Mouse (Mus musculus) MEL (cell line): ENCODE results near the gene Unc13a. TPM values are rescaled to one million over a fixed set of nuclear protein-coding genes. Genes with fewer than 3 reads are reported as not detected.

Experiments
- DNase-seq: peaks from one replicate; pipeline ENCODE4 v3.0.0; 2011; ENCODE audit warnings: low read depth, low spot score
- H3K27ac ChIP-seq: 2 replicates; pipeline ENCODE4 v1.5.1; 2012; ENCODE audit warnings: low read depth, mild to moderate bottlenecking, control low read depth, low read length, moderate library complexity; ENCODE audit not compliant: control insufficient read depth
- H3K27me3 ChIP-seq, 2 experiments: fragments of 150-350 bp in 1 of 2; sonication (generic) in 1 of 2; 2 replicates each; pipeline ENCODE4 v1.6.1; 2012; ENCODE audit warnings: low read length in 2 of 2, mild to moderate bottlenecking in 2 of 2, improper control_type of control experiment in 1 of 2, moderate library complexity in 1 of 2; ENCODE audit not compliant: insufficient read depth in 2 of 2, control insufficient read depth in 1 of 2
- H3K36me3 ChIP-seq, 2 experiments: 2 replicates each; pipeline ENCODE4 v1.6.1; 2012 to 2014; ENCODE audit warnings: low read length in 2 of 2, improper control_type of control experiment in 1 of 2, inconsistent platforms in 1 of 2, mild to moderate bottlenecking in 1 of 2; ENCODE audit not compliant: insufficient read depth in 2 of 2, control insufficient read depth in 1 of 2
- H3K4me1 ChIP-seq, 2 experiments: fragments of 150-350 bp in 1 of 2; sonication (generic) in 1 of 2; 2 replicates each; pipeline ENCODE4 v1.6.1; 2012; ENCODE audit warnings: low read length in 2 of 2, improper control_type of control experiment in 1 of 2, mild to moderate bottlenecking in 1 of 2; ENCODE audit not compliant: insufficient read depth in 2 of 2, control insufficient read depth in 1 of 2
- H3K4me3 ChIP-seq, 2 experiments: fragments of 150-350 bp in 1 of 2; sonication (generic) in 1 of 2; 2 replicates each; pipeline ENCODE4 v1.5.1; 2012; ENCODE audit warnings: low read depth in 2 of 2, low read length in 2 of 2, mild to moderate bottlenecking in 2 of 2, moderate library complexity in 2 of 2, control low read depth in 1 of 2, improper control_type of control experiment in 1 of 2; ENCODE audit not compliant: control insufficient read depth in 1 of 2, insufficient read depth in 1 of 2
- H3K79me2 ChIP-seq: 2 replicates; pipeline ENCODE4 v1.6.1; 2012; ENCODE audit warnings: mild to moderate bottlenecking, low read length, moderate library complexity; ENCODE audit not compliant: control insufficient read depth, poor library complexity, insufficient read depth
- H3K9ac ChIP-seq: 2 replicates; pipeline ENCODE4 v1.6.1; 2012; ENCODE audit warnings: low read depth, mild to moderate bottlenecking, control low read depth, low read length, moderate library complexity; ENCODE audit not compliant: control insufficient read depth, poor library complexity, severe bottlenecking
- H3K9me3 ChIP-seq: fragments of 150-350 bp; sonication (generic); replicated peaks from 2 replicates; pipeline ENCODE4 v1.6.1; 2012; ENCODE audit warnings: mild to moderate bottlenecking, low read length, improper control_type of control experiment, moderate library complexity; ENCODE audit not compliant: insufficient read depth
- CHD1 ChIP-seq: IDR thresholded peaks from 2 replicates; pipeline ENCODE4 v1.6.1; 2012; ENCODE audit warnings: low read depth, mild to moderate bottlenecking, inconsistent platforms, low read length, improper control_type of control experiment
- E2F4 ChIP-seq: IDR thresholded peaks from 2 replicates; pipeline ENCODE4 v1.6.1; 2011; ENCODE audit warnings: low read depth, low read length, improper control_type of control experiment, borderline replicate concordance
- GATA1 ChIP-seq: IDR thresholded peaks from 2 replicates; pipeline ENCODE4 v1.6.1; 2011; ENCODE audit warnings: low read depth, low read length, improper control_type of control experiment
- HCFC1 ChIP-seq: IDR thresholded peaks from 2 replicates; pipeline ENCODE4 v1.6.1; 2012; ENCODE audit warnings: low read depth, mild to moderate bottlenecking, inconsistent platforms, low read length, improper control_type of control experiment, moderate library complexity
- MAFK ChIP-seq: IDR thresholded peaks from 2 replicates; pipeline ENCODE4 v1.6.1; 2011; ENCODE audit warnings: low read depth, mild to moderate bottlenecking, low read length, improper control_type of control experiment, borderline replicate concordance
- MAX ChIP-seq: IDR thresholded peaks from 2 replicates; pipeline ENCODE4 v1.6.1; 2011; ENCODE audit warnings: low read length, improper control_type of control experiment
- MEF2A ChIP-seq: IDR thresholded peaks from 2 replicates; pipeline ENCODE4 v1.6.1; 2014; ENCODE audit warnings: low read depth, mild to moderate bottlenecking, inconsistent platforms, low read length, improper control_type of control experiment; ENCODE audit not compliant: poor library complexity, insufficient replicate concordance, severe bottlenecking; ENCODE audit errors: extremely low read depth
- MYB ChIP-seq: IDR thresholded peaks from 2 replicates; pipeline ENCODE4 v1.6.1; 2011; ENCODE audit warnings: mild to moderate bottlenecking, low read depth, low read length, improper control_type of control experiment
- MYC ChIP-seq: IDR thresholded peaks from 2 replicates; pipeline ENCODE4 v1.6.1; 2011; ENCODE audit warnings: low read depth, mild to moderate bottlenecking, low read length, improper control_type of control experiment, moderate library complexity
- NELFE ChIP-seq: IDR thresholded peaks from 2 replicates; pipeline ENCODE4 v1.6.1; 2011; ENCODE audit warnings: low read depth, low read length, improper control_type of control experiment
- NRF1 ChIP-seq: IDR thresholded peaks from 2 replicates; pipeline ENCODE4 v1.6.1; 2014; ENCODE audit warnings: low read depth, mild to moderate bottlenecking, inconsistent platforms, low read length, improper control_type of control experiment, moderate library complexity; ENCODE audit not compliant: poor library complexity, insufficient read depth, severe bottlenecking
- POLR2A ChIP-seq, 2 experiments: IDR thresholded peaks; 2 replicates each; pipeline ENCODE4 v1.6.1; 2011 to 2012; ENCODE audit warnings: low read length in 2 of 2, mild to moderate bottlenecking in 2 of 2, control low read depth in 1 of 2, improper control_type of control experiment in 1 of 2, low read depth in 1 of 2, moderate library complexity in 1 of 2; ENCODE audit not compliant: control insufficient read depth in 1 of 2, insufficient read depth in 1 of 2, poor library complexity in 1 of 2
- POLR2AphosphoS5 ChIP-seq: IDR thresholded peaks from 2 replicates; pipeline ENCODE4 v1.6.1; 2012; ENCODE audit warnings: low read depth, borderline replicate concordance, mild to moderate bottlenecking, inconsistent platforms, low read length, moderate library complexity, mixed read lengths
- RCOR1 ChIP-seq: IDR thresholded peaks from 2 replicates; pipeline ENCODE4 v1.6.1; 2012; ENCODE audit warnings: low read depth, mild to moderate bottlenecking, inconsistent platforms, low read length, improper control_type of control experiment
- SMC3 ChIP-seq: IDR thresholded peaks from 2 replicates; pipeline ENCODE4 v1.6.1; 2011; ENCODE audit warnings: low read depth, low read length, improper control_type of control experiment
- TBP ChIP-seq: IDR thresholded peaks from 2 replicates; pipeline ENCODE4 v1.8.0; 2011; ENCODE audit warnings: low read depth, low read length, improper control_type of control experiment
- TCF12 ChIP-seq: IDR thresholded peaks from 2 replicates; pipeline ENCODE4 v1.6.1; 2014; ENCODE audit warnings: low read depth, mild to moderate bottlenecking, inconsistent platforms, low read length, improper control_type of control experiment, moderate library complexity
- UBTF ChIP-seq: IDR thresholded peaks from 2 replicates; pipeline ENCODE4 v1.6.1; 2012; ENCODE audit warnings: low read depth, mild to moderate bottlenecking, inconsistent platforms, low read length, improper control_type of control experiment, moderate library complexity, borderline replicate concordance; ENCODE audit not compliant: insufficient read depth
- ZKSCAN1 ChIP-seq: IDR thresholded peaks from 2 replicates; pipeline ENCODE4 v1.6.1; 2012; ENCODE audit warnings: low read depth, mild to moderate bottlenecking, inconsistent platforms, low read length, improper control_type of control experiment, moderate library complexity
- ZMIZ1 ChIP-seq: IDR thresholded peaks from 2 replicates; pipeline ENCODE4 v1.6.1; 2012; ENCODE audit warnings: low read depth, mild to moderate bottlenecking, inconsistent platforms, low read length, improper control_type of control experiment, moderate library complexity
- ZNF384 ChIP-seq: IDR thresholded peaks from 2 replicates; pipeline ENCODE4 v1.6.1; 2012; ENCODE audit warnings: low read depth, mild to moderate bottlenecking, inconsistent platforms, low read length, improper control_type of control experiment
- polyA plus RNA-seq, 2 experiments: library from polyadenylated mRNA; stranded (reverse) in 1 of 2; unstranded in 1 of 2; fragments of >175 nt in 1 of 2; fragments of >200 nt in 1 of 2; gene quantifications; 2 replicates each; pipeline versions ENCODE4 v1.2.1 to v1.2.4; 2012; ENCODE audit warnings: low replicate concordance in 2 of 2, low read depth in 1 of 2; ENCODE audit not compliant: insufficient read length in 2 of 2, insufficient read depth in 1 of 2, missing spikeins in 1 of 2
- total RNA-seq: library from RNA; depleted of rRNA; stranded (reverse); fragments of 300-350 nt; gene quantifications from 2 replicates; pipeline ENCODE4 v1.2.3, GENCODE M21; 2012

Gene Unc13a
- total and polyA plus RNA-seq, 3 experiments = 0.81 to 3.6 TPM; not detected in 1

GRCm38 (mm10) chr8:71591471-71592373 is 79.8 kb downstream of the Unc13a start, which contains the start of gene Pgls (continued):
- peak; percentile 79 to 94 for TF ChIP-seq POLR2A (IDR thresholded peaks at IDR 0.05; ENCODE audit: control insufficient read depth in 1 of 2, insufficient read depth in 1 of 2, low read depth in 1 of 2, low read length in 2 of 2, poor library complexity in 1 of 2)
- peak; percentile 72 for TF ChIP-seq GATA1
- TF ChIP-seq NRF1 = peak; percentile 94
- peak; percentile 26; the same call in 1 of the 2 replicates for TF ChIP-seq TBP
- TF ChIP-seq UBTF = no peak

DNA sequence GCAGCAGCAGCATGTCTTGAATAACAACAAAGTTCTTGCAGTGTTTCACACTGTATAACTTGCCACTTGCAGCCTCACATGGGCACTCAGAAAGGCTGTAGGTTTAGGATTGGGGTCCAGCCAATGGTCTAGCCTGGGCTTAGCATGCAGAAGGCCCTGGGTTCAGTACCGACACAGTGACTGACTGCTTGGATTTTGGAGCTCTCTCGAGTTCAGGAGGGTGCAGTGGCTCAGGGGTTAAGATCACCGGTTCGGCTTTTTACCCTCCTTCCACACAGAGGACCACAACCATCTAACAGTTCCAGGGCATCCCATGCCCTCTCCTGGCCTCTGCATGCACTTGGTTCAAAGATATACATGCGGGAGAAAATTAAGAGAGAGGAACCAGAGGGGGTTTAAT is 80.5 kb downstream of the Unc13a start:
- peaks cover 0 to 7% of the 10 kb centered on the region in 2 experiments; a peak in 3 of 4 replicates for H3K36me3 ChIP-seq
- TF ChIP-seq POLR2A (IDR thresholded peaks at IDR 0.05; ENCODE audit: control insufficient read depth in 1 of 2, insufficient read depth in 1 of 2, low read depth in 1 of 2, low read length in 2 of 2, poor library complexity in 1 of 2) (no peak), NRF1 (no peak), ZMIZ1 (no peak), TBP (no peak), HCFC1 (no peak), RCOR1 (no peak), UBTF (no peak), SMC3 (no peak), ZNF384 (no peak), CHD1 (no peak), MYB (no peak)
- no peaks in the 10 kb centered on the region for H3K27me3 ChIP-seq
- peaks cover 21% of the 10 kb centered on the region for H3K79me2 ChIP-seq
- H3K4me3 ChIP-seq = peak overlapping the region; percentile 79 to 87
- H3K9me3 ChIP-seq = no peaks in the 10 kb centered on the region
- peak overlapping the region; percentile 93 for H3K27ac ChIP-seq
- H3K9ac ChIP-seq = peak overlapping the region; percentile 89
- H3K4me1 ChIP-seq = peaks cover 2 to 14% of the 10 kb centered on the region in 2 experiments; a peak in 3 of 4 replicates
- no peak for DNase-seq

DNA sequence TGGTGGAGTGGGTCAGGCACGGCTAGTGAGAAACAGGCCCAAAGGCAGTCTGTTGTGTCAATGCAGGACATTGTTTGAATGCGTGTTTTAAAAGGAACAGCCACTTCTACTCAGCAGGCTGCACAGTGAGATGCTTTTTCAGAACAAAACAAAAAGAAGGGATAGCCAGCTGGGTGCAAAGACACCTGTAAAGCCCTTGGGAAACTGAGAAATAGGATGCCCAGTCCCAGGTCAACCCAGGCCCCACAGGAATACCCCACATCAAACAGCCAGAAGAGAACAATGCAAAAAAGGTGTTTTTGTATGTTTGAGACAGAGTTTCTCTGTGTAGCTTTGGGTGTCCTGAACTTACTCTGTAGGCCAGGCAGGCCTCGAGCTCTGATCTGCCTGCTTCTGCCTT is 82.8 kb downstream of the Unc13a start:
- peaks cover 2 to 13% of the 10 kb centered on the region in 2 experiments; a peak in 3 of 4 replicates for H3K4me1 ChIP-seq
- H3K4me3 ChIP-seq = no peak overlapping the region
- no peaks in the 10 kb centered on the region for H3K9me3 ChIP-seq
- no peak for TF ChIP-seq POLR2AphosphoS5
- no peak for TF ChIP-seq E2F4
- no peak for TF ChIP-seq ZMIZ1
- no peak for TF ChIP-seq MAX
- TF ChIP-seq TCF12 = no peak
- TF ChIP-seq MAFK = no peak
- no peak for TF ChIP-seq NELFE
- no peak for TF ChIP-seq MEF2A
- no peak for TF ChIP-seq ZKSCAN1
- no peak for TF ChIP-seq MYC
- TF ChIP-seq ZNF384 = no peak
- TF ChIP-seq, all 39 proteins: peak for 0
- DNase-seq = no peak
- Histone ChIP-seq H3K27ac (no peak overlapping the region), H3K36me3 (peaks cover 0 to 7% of the 10 kb centered on the region in 2 experiments; a peak in 3 of 4 replicates), H3K27me3 (no peaks in the 10 kb centered on the region), H3K9ac (no peak overlapping the region), H3K79me2 (peaks cover 20% of the 10 kb centered on the region)
